Mouse (Mus musculus): ENCODE measurements at regions not wholly inside any gene's neighbourhood (a gene's known extent, or its start where the extent isn't known, plus 50 kb on each side); places are given as distances from the start of the nearest gene placed in this dataset.

- no peak for DNase-seq (ENCODE audit: low read depth, low spot score)
These were observed 269.7 kb upstream of the Irx3 start for GRCm38 (mm10) chr8:92071305-92072253.

GRCm38 (mm10) chr8:92070704-92071103 is 268.8 kb upstream of the Irx3 start:
- no peak for DNase-seq (ENCODE audit: low read depth, low spot score)

DNA sequence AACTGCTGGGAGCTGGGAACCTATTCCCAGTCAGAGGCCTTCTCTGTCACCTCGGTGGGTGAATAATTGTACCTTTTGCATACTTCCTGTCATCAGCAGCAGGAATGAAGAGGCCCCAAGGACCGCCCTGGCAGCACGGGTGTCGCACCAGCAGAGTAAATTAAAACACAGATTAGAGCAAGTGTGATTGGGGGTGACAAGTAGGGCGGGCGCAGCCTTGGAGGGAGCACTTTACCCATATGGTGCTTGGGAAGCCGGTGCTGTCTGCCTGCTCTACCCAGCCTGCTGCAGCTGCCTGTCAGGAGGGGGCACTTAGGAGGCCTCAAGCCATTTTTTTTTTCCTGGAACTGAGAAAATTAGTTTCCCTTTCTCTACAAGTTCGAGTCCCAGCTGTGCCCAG is 264.6 kb upstream of the Irx3 start:
- no peak for DNase-seq (ENCODE audit: low read depth, low spot score)

DNA sequence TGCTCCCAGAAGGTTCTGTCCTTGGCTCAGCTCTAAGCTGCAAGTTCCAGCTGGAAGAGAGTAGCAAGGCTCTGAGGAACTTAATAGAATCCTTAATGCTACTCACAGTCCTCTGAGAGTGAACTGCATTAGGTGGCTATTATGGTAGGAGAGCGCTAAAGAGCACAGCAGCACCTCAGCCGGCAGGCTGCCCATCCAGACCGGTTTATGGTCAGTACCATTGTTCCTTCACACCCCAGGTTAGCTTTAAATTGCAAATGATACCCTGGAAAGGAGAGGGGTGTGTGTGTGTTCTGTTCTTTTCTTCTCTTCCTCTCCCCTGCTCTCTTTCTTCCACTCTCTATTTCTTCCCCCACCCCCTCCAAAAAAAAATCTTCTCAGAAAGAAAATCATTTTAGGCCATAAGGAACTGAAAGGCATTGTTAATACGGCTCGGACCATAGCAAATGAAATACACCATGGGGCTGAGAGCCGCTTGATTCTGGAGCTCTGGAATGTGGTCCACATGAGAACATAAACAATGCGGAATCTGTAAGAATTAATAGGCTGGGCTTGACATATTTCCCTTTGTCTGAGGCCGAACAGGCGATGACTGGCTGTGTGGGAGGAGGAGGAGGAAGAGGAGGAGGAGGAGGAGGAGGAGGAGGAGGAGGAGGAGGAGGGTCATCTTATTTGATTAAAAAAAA is 263.8 kb upstream of the Irx3 start:
- DNase-seq (ENCODE audit: low read depth, low spot score) = no peak

- DNase-seq (ENCODE audit: low read depth, low spot score) = no peak
These were observed 263.1 kb upstream of the Irx3 start for GRCm38 (mm10) chr8:92064971-92065370.

- DNase-seq (ENCODE audit: low read depth, low spot score) = no peak
These were observed 262.4 kb upstream of the Irx3 start for GRCm38 (mm10) chr8:92064175-92064821.

DNA sequence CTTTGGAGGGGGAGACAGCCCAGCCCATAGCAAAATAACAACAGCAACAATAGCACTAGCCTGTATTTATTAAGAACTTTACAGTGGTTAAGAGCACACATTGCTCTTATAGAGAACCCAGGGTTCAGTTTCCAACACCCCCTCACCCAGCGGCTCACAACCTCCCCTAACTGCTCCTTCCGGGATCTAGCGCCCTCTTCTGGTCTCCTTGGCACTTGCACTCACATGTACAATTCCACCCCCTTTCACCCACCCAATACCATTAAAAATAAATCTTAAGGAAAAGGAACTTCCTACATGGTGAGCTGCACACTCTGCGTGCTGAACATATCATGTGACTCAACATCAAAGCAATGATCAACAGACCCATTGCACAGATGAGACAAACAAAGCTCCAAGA is 261.5 kb upstream of the Irx3 start:
- DNase-seq (ENCODE audit: low read depth, low spot score) = no peak

GRCm38 (mm10) chr8:92059471-92059870 is 257.6 kb upstream of the Irx3 start:
- no peak for DNase-seq (ENCODE audit: low read depth, low spot score)

GRCm38 (mm10) chr8:92058953-92059352 is 257.1 kb upstream of the Irx3 start:
- DNase-seq (ENCODE audit: low read depth, low spot score) = no peak

GRCm38 (mm10) chr8:92057857-92058256 is 256.0 kb upstream of the Irx3 start:
- DNase-seq (ENCODE audit: low read depth, low spot score) = no peak

GRCm38 (mm10) chr8:92055590-92055989 is 253.7 kb upstream of the Irx3 start:
- no peak for DNase-seq (ENCODE audit: low read depth, low spot score)

DNA sequence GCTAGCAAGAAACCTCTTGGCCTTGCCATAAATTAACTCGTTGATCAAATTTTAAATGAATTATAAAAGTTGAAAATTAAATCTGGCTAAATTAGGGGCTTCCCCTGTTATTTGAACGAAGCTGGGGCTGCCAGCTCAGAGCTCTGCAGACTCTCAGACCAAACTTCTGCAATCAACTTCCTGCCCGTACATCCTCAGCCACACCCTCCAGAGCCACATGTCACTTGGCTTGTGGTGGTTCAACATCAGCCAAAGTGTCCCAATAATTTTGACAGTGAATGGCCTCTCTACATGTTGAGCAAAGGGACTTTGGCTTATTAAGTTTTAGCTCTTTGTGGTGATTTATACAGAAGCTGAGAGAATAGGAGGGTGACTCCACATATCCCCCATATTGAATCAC is 242.8 kb upstream of the Irx3 start:
- no peak for DNase-seq (ENCODE audit: low read depth, low spot score)

- DNase-seq (ENCODE audit: low read depth, low spot score) = no peak
These were observed 241.1 kb upstream of the Irx3 start for GRCm38 (mm10) chr8:92042951-92043350.

DNA sequence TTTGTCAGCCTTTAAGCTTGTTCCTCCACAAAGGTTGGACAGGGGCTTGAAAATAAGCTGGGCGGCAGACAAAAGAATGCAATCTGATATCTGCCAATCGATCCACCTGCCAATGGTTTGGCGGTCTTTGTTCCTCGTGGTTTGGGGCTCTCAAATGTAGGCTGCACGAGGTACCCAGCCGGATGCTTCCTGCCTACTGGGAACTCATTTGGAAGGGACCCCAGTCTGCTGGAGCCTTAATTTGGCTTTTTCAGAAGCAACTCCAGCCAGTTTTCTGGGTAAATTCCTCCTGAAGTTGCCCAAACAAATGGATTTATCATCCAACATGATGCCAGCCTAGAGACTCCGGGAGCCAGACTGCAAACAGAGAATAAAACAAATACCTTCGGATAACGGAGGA is 228.1 kb upstream of the Irx3 start:
- DNase-seq (ENCODE audit: low read depth, low spot score) = no peak

DNA sequence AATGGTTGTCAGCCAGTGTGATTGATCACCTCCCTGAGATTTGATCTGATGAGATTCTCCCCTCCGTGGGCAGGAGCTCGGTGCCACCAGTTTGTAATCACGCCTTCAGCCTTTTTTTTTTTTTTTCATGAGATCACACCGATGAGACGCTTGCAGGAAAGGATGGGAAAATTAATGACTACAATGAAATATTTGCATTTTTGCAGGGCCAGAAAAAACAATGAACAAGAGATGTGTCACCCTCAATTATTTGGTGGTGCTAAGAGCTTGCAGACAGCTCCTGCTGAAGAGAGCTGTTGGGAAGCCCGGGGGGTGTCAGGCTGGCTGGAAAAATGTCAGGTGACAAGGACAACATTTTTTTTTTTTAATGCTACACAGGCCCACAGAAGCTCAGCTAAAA is 227.6 kb upstream of the Irx3 start:
- DNase-seq (ENCODE audit: low read depth, low spot score) = no peak

DNA sequence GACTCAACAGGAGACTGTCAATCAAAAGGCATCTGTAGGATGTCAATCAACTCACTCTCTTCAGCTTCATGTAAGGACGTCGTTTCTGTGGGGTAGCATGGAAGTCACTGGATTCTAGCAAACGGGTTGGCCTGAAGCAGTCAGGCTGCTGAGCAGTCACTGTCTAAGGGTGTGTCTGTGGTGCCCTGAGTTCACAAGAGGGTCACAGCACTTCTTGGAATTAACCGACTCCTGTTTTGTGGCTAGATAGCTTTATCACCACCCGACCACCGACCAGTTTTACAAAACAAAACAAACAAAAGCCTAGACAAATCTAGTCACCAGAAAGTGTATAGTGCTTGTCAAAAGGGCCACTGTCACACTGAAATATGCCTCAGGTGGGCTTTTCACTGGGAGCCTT is 226.4 kb upstream of the Irx3 start:
- no peak for DNase-seq (ENCODE audit: low read depth, low spot score)

GRCm38 (mm10) chr8:92024133-92024532 is 222.3 kb upstream of the Irx3 start:
- no peak for DNase-seq (ENCODE audit: low read depth, low spot score)

- no peak for DNase-seq (ENCODE audit: low read depth, low spot score)
These were observed 219.7 kb upstream of the Irx3 start for GRCm38 (mm10) chr8:92021521-92021920.

DNA sequence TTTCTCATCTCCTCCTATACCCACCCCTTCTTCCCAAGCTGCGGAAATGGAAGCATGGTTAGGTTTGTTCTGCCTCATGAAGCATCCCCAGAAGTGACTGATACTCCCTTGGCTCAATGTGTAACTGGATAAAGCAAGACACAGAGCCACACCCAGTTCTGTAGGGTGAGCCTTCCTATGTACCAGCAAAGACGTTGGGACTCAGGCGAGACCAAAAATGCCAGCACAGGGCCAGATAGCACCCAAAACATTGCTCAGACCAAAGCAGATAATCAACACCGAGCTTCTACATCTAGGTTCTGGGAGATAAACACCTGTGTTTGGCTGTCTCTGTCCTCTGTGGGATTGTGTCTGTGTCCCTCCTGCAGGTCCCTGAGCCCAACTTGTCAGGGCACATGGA is 212.8 kb upstream of the Irx3 start:
- no peak for DNase-seq (ENCODE audit: low read depth, low spot score)

- DNase-seq (ENCODE audit: low read depth, low spot score) = no peak
These were observed 211.3 kb upstream of the Irx3 start for GRCm38 (mm10) chr8:92013183-92013582.

DNA sequence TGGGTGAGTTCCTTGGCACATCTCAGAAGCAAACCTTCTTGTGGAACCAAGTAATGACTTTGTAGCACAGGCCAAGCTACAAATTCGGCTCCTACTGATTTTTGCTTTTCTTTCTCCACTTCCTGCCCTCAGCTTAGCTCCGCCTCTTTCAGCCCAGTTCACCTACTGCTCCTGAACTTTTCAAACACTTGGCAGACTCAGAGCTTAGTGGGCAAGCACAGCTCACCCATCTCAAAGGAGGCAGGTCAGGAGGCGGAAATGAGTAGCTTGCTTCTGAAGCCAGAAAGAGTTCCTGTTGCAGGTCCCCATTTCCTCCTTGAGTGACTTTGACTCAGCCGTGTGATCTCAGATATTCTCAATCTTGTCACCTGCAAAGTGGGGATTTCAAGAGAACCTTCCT is 208.5 kb upstream of the Irx3 start:
- no peak for DNase-seq (ENCODE audit: low read depth, low spot score)

All from embryo, embryonic 11.5 days (tissue).